Mouse (Mus musculus): ENCODE data around the gene Brinp3. TPM values are rescaled to one million over a fixed set of nuclear protein-coding genes. Genes with fewer than 3 reads are reported as not detected.

The Brinp3 gene
- total RNA-seq, 1 experiment from 2014 or later, result not detected

- no peak for ATAC-seq (replicated peaks; ENCODE audit: low read depth, poor library complexity, severe bottlenecking)
These were observed 288.7 kb downstream of the Brinp3 start for GRCm38 (mm10) chr1:146783259-146783658.

GRCm38 (mm10) chr1:146787236-146787635, 292.7 kb downstream of the Brinp3 start:
- ATAC-seq (replicated peaks; ENCODE audit: low read depth, poor library complexity, severe bottlenecking), result no peak

- ATAC-seq (replicated peaks; ENCODE audit: low read depth, poor library complexity, severe bottlenecking), result no peak
These were observed 298.3 kb downstream of the Brinp3 start for GRCm38 (mm10) chr1:146792826-146793225.

DNA sequence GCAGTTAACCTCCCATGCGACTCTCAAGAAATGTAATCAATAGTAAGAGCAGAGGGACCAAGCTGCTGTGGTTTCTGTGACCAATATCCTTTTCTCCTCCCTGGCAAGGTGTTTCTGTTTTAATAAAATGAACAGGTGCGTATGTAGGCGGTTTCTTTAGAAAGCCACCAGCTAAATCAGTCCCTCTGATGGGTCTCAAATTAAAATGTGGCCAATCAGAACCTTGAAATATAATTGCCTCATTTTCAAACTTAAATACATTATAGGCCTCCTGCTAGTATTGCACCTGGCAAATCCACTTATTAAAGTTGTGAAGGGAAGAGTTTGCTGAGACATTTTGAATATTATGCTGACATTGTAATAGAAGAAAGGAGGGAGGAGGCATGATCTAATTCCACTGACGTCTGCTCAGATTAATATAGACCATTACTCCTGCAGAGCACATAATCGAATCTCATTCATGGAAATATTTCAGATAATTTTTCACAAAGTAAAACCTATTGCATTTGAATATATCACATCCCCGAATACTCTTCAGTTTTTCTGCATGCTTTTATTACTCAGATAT, 305.5 kb downstream of the Brinp3 start:
- ATAC-seq (replicated peaks; ENCODE audit: low read depth, poor library complexity, severe bottlenecking), result no peak

DNA sequence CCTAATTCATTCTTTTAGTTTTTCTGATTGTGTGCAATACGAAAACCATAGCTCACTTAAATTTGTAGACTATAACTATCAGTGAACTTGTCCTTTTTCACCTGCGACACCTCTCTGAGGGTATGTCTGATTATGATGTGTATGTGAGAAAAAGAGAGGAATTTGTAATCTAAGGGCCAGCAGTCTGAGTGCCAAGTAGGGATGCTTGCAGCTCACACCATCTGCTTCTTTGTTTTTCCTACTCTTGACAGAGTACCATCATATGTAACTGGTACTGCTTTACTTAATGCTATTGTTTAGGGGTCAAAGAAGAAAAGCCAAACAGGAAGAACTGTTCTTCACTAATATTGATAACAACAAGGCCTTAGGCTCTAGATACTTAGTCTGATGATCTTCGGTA, 307.3 kb downstream of the Brinp3 start:
- no peak for ATAC-seq (replicated peaks; ENCODE audit: low read depth, poor library complexity, severe bottlenecking)

DNA sequence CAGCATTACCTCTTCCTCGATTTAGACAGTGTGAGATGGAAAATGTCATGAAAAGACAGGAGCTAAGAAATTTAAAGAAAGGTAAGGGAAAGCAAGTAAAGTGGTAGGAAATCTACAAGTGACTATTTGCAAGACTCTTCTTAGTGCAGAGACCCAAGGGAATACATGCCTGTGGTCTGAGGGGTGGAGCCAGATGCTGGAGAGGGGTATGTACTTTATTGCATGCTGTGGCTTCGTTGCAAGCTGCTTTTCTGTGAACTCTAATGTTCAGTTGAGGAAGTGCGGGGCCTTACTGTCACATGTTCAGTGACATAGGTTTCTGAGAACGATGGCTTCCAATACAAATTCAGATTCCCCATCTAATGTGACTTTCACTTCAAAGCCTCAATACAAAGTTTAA, 313.2 kb downstream of the Brinp3 start:
- no peak for ATAC-seq (replicated peaks; ENCODE audit: low read depth, poor library complexity, severe bottlenecking)

- ATAC-seq (replicated peaks; ENCODE audit: low read depth, poor library complexity, severe bottlenecking), result no peak
These were observed 339.3 kb downstream of the Brinp3 start for GRCm38 (mm10) chr1:146833888-146834287.

GRCm38 (mm10) chr1:146844087-146844486, 349.5 kb downstream of the Brinp3 start:
- no peak for ATAC-seq (replicated peaks; ENCODE audit: low read depth, poor library complexity, severe bottlenecking)

- no peak for ATAC-seq (replicated peaks; ENCODE audit: low read depth, poor library complexity, severe bottlenecking)
These were observed 354.3 kb downstream of the Brinp3 start for GRCm38 (mm10) chr1:146848892-146849291.

DNA sequence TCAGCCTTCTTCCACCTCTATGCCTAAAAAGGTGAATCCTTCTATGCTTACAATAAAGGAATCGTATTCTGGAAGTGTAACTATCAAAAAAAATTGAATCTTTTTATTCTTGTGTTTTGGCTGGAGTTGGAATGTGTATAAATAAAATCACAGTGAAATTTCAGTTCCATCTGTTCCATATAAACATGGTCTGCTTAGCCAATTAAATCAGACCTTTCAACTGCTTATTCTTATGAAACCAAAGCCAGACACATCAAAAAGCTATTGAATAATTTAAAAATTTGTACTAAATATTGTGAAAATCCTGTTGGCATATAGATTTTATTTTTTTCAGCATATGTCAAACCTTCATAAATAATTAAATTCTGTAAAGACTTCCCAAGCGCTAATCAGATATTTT, 355.6 kb downstream of the Brinp3 start:
- no peak for ATAC-seq (replicated peaks; ENCODE audit: low read depth, poor library complexity, severe bottlenecking)

- ATAC-seq (replicated peaks; ENCODE audit: low read depth, poor library complexity, severe bottlenecking), result no peak
These were observed 404.1 kb downstream of the Brinp3 start for GRCm38 (mm10) chr1:146898636-146899035.

DNA sequence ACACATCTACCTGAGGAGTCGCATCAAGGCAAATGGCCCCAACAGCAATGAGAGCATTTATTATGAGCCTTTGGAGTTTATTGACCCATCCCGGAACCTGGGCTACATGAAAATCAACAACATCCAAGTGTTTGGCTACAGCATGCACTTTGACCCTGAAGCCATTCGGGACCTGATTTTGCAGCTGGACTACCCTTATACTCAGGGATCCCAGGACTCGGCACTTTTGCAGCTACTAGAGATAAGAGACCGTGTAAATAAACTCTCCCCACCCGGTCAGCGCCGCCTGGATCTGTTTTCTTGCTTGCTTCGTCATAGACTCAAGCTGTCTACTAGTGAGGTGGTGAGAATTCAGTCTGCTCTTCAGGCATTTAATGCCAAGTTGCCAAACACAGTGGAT, 407.1 kb downstream of the Brinp3 start:
- no peak for ATAC-seq (replicated peaks; ENCODE audit: low read depth, poor library complexity, severe bottlenecking)

DNA sequence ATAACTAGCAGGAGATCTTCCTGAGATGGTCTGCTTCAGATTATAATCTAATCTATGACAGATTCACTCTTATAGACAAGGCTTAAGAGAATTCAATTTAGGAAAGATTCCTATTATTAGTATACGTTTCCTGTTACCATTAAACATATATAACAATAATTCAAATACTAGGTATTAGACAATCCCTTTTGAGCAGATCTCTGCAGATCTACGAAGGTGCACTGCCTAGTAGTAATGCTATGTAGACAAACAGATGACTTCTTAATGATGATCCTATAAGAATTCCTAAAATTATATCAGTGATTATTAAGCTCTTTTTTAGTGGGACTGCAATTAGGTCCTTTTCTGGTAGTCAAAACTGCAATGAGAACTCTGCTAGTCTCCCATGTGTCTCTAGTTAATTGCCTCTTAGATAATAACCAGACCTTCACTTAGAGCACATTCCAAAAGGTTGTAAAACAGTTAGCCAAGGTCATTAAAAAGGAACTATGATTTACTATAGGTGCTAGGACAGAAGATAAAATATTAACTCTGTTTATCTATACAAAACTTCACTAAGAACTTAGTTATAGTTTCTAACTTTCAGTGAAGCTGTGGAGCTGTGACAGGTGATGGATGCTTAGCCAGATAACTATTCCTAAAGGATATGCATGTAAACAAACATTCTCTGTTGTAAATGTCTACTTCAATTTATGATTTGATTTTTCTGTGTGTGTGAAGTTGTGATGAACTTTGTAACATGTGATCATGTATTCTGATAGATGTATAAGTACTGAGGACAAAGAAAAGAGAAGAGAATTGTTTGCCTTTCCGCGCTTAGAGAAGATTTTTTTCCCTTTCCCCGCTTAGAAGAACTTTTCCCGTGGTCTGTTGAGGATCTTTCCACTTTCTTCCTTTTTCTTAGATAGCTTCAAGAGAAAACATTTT, 445.2 kb downstream of the Brinp3 start:
- no peak for ATAC-seq (replicated peaks; ENCODE audit: low read depth, poor library complexity, severe bottlenecking)
